Mouse (Mus musculus) C2C12 (cell line): ENCODE results near the gene Pafah1b2. TPM values are rescaled to one million over a fixed set of nuclear protein-coding genes. Genes with fewer than 3 reads are reported as not detected.
A peak's percentile ranks its signal among the peaks of the same experiment; 100 is the strongest.

ENCODE experiments used
- H3K27me3 ChIP-seq: one replicate; pipeline ENCODE4 v1.6.1; 2011; ENCODE audit not compliant: control insufficient read depth, insufficient read depth, insufficient read length
- H3K36me3 ChIP-seq: one replicate; pipeline ENCODE4 v1.6.1; 2011; ENCODE audit not compliant: control insufficient read depth, insufficient read depth
- H3K4me3 ChIP-seq: one replicate; pipeline ENCODE4 v1.5.1; 2011; ENCODE audit warnings: mild to moderate bottlenecking, control low read depth; ENCODE audit not compliant: poor library complexity, insufficient read depth, severe bottlenecking
- H3K79me2 ChIP-seq: one replicate; pipeline ENCODE4 v1.6.1; 2011; ENCODE audit not compliant: control insufficient read depth, insufficient read depth
- H3K79me3 ChIP-seq: one replicate; pipeline ENCODE4 v1.6.1; 2011; ENCODE audit warnings: low read depth, control low read depth
- H3ac ChIP-seq: one replicate; pipeline ENCODE3; 2011; ENCODE audit warnings: low read depth; ENCODE audit not compliant: control insufficient read depth, insufficient read length
- CEBPB ChIP-seq: IDR thresholded peaks from one replicate; pipeline ENCODE4 v1.6.1; 2011; ENCODE audit warnings: low read depth, mild to moderate bottlenecking, control low read depth, moderate library complexity
- CTCF ChIP-seq: IDR thresholded peaks from one replicate; pipeline ENCODE4 v1.5.1; 2011; ENCODE audit not compliant: control insufficient read depth, insufficient read depth, insufficient read length
- FOSL1 ChIP-seq: IDR thresholded peaks from one replicate; pipeline ENCODE4 v1.8.0; 2011; ENCODE audit warnings: mild to moderate bottlenecking, low read length; ENCODE audit not compliant: poor library complexity, insufficient read depth, severe bottlenecking
- MAX ChIP-seq: IDR thresholded peaks from one replicate; pipeline ENCODE4 v1.6.1; 2011; ENCODE audit warnings: mild to moderate bottlenecking, control low read depth
- MYOD1 ChIP-seq: IDR thresholded peaks from one replicate; pipeline ENCODE4 v1.6.1; 2011; ENCODE audit warnings: low read depth; ENCODE audit not compliant: control insufficient read depth, insufficient read length
- MYOG ChIP-seq: IDR thresholded peaks from one replicate; pipeline ENCODE4 v1.6.1; 2011; ENCODE audit not compliant: control insufficient read depth, insufficient read length; ENCODE audit errors: extremely low read depth
- USF1 ChIP-seq: IDR thresholded peaks from one replicate; pipeline ENCODE4 v1.6.1; 2011; ENCODE audit warnings: low read depth, mild to moderate bottlenecking, control low read depth, moderate library complexity
- polyA plus RNA-seq: library from polyadenylated mRNA; unstranded; fragments of >200 nt; fragmentation: generic; extraction: Trizol; gene quantifications from one replicate; pipeline ENCODE4 v1.2.1, GENCODE M21; 2012; ENCODE audit warnings: missing spikeins

Pafah1b2 gene
- polyA plus RNA-seq, 1 experiment: 82.4 TPM

GRCm38 (mm10) chr9:46004529-46004928, 8.0 kb downstream of the Pafah1b2 start:
- no peak overlapping the region for H3K4me3 ChIP-seq
- TF ChIP-seq CEBPB: no peak
- no peak for TF ChIP-seq MAX
- no peak for TF ChIP-seq FOSL1
- no peak for TF ChIP-seq MYOD1
- no peak for TF ChIP-seq MYOG
- TF ChIP-seq USF1: no peak
- TF ChIP-seq CTCF: no peak
- peaks cover 9% of the 10 kb centered on the region for H3K27me3 ChIP-seq
- no peaks in the 10 kb centered on the region for H3K36me3 ChIP-seq
- no peaks in the 10 kb centered on the region for H3K79me2 ChIP-seq
- H3ac ChIP-seq: no peak overlapping the region
- no peaks in the 10 kb centered on the region for H3K79me3 ChIP-seq

DNA sequence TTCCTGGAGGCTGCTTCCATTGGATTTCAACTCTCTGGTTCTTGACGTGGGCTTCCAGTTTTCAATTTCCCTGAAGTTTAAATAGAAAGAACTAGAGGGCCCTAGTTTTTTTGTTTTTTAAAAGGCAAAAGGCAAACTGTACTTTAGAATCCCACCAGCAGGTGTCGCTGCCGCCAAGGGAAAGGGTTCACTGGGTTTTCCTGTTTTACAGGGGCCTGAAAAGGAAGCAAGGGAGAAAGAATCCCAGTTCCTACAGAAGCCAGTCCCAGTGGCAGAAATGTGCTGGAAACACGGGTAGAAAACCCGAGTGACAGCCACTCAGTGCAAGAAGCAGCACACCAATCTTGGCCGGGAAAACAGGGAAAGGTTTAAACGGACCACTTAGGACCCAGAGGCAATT, 8.8 kb downstream of the Pafah1b2 start:
- TF ChIP-seq MAX (no peak), CEBPB (no peak), MYOG (no peak), USF1 (no peak), MYOD1 (no peak), FOSL1 (no peak), CTCF (no peak)

DNA sequence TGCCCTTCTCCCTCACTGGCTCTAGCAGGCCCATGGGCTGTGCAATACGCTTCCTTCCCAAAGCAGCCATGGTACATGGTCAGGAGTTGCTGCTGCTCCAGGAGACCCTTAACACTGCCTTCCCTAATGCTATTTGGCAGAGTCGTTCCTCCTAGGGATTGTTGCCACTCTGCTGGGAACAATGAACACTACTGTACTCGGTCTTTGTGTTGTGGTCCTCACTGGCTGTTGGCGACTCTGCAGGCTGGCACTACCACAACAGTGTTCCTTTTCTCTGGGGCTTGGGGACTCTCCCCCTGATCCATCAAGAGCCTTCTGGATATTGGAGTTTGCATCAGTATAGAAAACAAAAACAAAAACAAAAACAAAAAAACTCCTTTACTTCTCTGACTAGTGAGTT, 13.5 kb downstream of the Pafah1b2 start:
- H3K36me3 ChIP-seq: no peaks in the 10 kb centered on the region
- no peak overlapping the region for H3ac ChIP-seq
- no peaks in the 10 kb centered on the region for H3K79me3 ChIP-seq
- TF ChIP-seq USF1 (no peak), MAX (no peak), CEBPB (no peak), CTCF (no peak), FOSL1 (no peak), MYOG (no peak), MYOD1 (no peak)
- peaks cover 16% of the 10 kb centered on the region for H3K27me3 ChIP-seq
- H3K4me3 ChIP-seq: no peak overlapping the region
- no peaks in the 10 kb centered on the region for H3K79me2 ChIP-seq

More for the DNA sequence above, 8.8 kb downstream of the Pafah1b2 start:
- Histone ChIP-seq H3K79me3 (no peaks in the 10 kb centered on the region), H3K36me3 (no peaks in the 10 kb centered on the region), H3K27me3 (peaks cover 14% of the 10 kb centered on the region), H3K79me2 (no peaks in the 10 kb centered on the region), H3ac (no peak overlapping the region), H3K4me3 (no peak overlapping the region)

DNA sequence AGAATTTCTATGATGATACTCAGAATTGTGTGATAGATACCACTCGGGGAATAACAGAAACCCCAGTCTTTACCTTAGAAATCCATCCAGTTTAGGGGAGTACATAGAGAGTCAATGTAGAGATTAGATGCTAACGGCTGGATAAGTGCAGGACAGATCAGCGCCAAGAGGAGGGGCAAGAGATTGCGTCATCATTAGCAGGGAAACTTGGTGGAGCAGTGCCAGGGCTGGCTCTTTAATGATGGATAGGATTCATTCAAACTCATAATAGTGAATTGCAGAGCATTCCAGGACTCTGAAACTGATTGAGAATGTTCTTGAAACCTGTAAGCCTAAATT, 27.3 kb downstream of the Pafah1b2 start:
- H3K27me3 ChIP-seq: no peaks in the 10 kb centered on the region
- no peak overlapping the region for H3ac ChIP-seq
- TF ChIP-seq USF1 (no peak), CEBPB (peak; percentile 94), MYOD1 (no peak)
- peak overlapping the region; percentile 55 for H3K4me3 ChIP-seq
- peaks cover 39% of the 10 kb centered on the region for H3K79me3 ChIP-seq
- peaks cover 50% of the 10 kb centered on the region for H3K79me2 ChIP-seq
- peaks cover 15% of the 10 kb centered on the region for H3K36me3 ChIP-seq

DNA sequence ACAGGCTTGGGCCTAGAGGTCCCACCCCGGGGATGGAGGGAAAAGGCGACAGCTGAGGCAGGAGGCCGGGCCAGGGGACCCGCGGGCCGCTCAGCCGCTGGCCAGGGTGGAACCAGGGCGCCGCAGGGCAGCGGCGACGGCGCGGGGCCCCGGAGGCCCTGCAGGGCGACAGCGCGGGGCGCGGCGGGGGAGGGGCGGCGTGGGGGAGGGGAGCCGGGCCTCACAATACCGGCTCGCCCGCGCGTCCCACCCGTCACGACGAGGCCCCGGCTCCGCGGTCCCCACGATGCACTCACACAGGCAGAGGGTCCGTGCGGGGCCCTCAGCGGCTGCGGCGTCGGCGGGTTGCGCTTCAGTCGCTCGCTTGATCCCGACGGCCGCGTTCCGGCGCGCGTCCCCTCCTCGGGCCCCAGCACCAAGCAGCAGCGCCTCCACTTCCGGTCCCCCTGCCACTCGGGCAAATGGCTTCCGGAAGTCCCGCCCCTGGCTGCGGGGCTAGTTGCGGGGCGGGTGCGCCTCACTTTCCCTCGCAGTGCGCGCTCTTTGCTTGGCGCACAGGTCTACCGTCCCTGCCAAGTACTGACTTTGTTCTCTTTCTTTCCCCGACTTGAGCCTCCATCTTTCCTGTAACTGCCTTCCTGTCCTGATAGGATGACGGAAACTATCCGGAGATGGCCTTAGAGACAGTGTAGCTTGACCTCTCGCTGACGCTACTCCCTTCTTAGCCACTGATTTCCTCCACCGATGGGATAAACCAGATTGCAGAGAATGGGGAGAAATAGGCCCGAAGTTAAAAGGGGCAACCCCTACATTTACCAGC, 27.9 kb downstream of the Pafah1b2 start:
- H3K79me2 ChIP-seq: peaks cover 55% of the 10 kb centered on the region
- peaks cover 15% of the 10 kb centered on the region for H3K36me3 ChIP-seq
- peak overlapping the region; percentile 96 for H3ac ChIP-seq
- H3K4me3 ChIP-seq: peak overlapping the region; percentile 55
- no peaks in the 10 kb centered on the region for H3K27me3 ChIP-seq
- TF ChIP-seq FOSL1: no peak
- no peak for TF ChIP-seq MAX
- TF ChIP-seq USF1: no peak
- no peak for TF ChIP-seq CEBPB
- no peak for TF ChIP-seq MYOG
- TF ChIP-seq MYOD1: no peak
- TF ChIP-seq CTCF: no peak
- peaks cover 45% of the 10 kb centered on the region for H3K79me3 ChIP-seq
